Mouse (Mus musculus) gastrocnemius, postnatal 25 days (tissue): ENCODE data around the gene Tmem38b. TPM values are rescaled to one million over a fixed set of nuclear protein-coding genes. Genes with fewer than 3 reads are reported as not detected.

ENCODE experiments used
- DNase-seq: peaks from one replicate; pipeline ENCODE4 v3.0.0; 2022
- total RNA-seq, 2 experiments: library from RNA; stranded (reverse); gene quantifications; 1 replicate in 1 of 2; 2 replicates in 1 of 2; pipeline ENCODE4 v1.2.3; 2021

The Tmem38b gene
- total RNA-seq, 2 experiments from 2014 or later, result 35.2 to 49.8 TPM

DNA sequence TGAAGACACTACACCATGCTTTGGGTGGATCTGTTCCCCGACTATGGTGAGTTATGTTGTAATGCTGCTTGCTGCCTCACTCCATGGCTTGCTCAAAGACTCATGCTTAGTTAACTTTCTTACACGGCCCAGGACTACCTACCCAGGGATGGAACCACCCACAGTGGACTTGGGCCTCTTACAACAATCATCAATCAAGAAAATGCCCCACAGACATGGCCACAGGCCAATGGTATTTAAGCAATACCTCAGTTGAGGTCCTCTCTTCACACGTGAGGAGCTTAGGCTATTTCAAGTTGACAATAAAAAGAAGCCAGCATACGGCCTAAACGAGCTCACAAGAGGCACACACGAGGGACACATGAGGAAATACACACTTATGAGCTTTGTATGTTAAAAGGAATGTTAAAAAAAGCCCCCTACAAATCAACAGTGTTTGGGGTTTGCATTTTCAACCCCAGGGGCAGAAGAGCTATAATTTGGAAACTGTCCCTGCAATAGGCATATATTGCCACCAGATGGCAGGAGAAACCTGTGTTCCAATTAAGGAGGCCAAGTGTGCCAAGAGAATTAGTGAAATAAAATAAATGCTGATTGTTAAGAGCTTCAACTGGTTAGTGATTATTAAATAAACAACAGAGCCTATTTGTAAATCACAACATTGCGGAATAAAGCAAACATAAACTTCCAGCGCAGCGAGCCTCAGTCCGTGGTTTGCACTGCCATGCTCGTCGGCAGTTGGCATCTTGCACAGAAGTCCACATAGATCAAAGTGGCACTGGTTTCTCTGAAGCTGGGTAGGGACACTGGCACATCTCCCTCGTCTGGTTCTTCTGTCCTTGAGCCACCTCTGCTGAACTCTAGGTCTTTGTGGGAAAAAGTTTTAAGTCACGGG lies 58.8 kb downstream of the Tmem38b start:
- DNase-seq, result no peak

DNA sequence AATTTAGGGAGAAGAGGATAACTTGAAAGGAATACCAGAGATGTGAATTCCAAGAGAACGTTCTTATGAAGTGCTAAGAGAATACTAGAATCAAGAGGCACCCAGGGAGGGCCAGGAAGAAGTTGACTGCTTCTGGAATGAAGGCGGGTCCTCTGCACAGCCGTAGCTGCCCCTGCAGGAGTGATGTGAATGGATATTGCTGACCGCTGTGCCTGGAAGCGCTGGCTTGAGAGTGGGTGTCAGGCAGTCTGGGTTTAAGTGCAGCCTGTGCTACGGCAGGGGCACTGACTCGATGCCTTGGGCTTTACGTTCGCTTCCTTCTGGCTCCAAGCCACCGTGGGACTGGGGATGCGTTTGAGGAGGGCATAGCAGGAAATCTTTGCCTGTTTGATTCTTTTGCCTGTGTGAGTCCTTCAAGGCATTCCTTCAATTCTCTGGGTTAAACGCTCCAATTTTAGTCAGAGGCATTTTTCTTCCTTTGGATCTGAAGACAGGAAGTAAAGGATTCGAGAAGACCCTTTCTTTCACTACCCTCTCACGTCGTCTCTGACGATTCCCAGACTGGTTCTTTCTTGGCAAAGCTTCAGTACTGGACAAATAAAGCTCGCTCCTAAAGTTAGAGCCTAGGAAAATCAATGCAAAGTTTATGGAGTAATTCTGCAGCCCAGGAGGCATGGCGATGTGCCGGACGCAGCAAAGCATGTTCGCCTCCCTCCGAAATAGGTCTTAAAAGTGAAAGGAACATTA lies 60.7 kb downstream of the Tmem38b start:
- no peak for DNase-seq

DNA sequence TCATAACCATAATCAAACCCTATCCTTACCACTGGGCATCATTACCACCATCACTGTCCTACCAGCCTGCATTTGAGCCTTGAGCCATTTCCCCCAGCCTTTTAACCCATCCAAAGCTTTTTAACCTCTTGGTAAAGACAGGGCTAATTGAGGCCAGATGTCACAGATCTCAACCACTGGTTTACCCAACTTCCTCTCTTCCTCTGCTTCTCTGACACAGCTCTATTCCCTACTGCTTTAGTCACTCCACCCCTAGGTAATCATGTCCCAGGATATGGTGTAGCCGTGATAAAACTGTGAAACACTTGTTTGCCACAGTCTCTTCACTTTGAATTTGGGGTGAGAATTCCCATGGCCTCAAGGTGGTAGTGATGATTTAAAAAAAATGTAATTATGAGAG lies 69.5 kb downstream of the Tmem38b start:
- DNase-seq, result no peak

DNA sequence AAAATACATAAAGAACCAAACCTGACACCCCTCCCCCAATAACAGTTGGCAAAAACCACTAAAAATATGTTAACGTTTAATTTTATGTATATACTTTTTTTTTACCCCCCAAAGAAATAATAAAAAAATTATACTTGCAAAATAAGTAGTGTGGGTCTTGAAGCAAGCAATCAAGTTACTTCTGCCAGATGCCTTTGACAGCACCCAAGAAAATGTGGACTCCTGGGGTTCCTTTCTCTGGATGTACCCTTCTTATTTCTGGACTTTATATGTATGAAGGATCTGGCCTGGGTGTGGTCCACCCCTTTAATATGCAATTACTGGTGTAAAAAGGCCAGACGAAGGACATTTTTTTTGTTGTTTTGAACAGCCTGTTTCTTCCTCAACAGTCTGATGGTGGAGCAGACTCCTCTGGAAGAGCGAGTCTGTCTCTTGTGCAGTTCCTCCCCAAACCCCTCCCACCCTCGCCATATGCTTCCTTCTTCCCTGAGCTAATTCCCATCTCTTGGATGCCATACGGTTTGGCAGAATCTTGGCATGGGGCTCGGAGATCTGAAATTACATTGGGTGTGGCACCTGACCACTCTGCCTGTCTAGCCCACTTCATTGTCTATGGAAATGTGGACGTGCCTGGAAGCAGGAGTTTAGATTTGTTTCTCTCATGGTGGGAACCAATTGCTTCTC lies 70.4 kb downstream of the Tmem38b start:
- no peak for DNase-seq

DNA sequence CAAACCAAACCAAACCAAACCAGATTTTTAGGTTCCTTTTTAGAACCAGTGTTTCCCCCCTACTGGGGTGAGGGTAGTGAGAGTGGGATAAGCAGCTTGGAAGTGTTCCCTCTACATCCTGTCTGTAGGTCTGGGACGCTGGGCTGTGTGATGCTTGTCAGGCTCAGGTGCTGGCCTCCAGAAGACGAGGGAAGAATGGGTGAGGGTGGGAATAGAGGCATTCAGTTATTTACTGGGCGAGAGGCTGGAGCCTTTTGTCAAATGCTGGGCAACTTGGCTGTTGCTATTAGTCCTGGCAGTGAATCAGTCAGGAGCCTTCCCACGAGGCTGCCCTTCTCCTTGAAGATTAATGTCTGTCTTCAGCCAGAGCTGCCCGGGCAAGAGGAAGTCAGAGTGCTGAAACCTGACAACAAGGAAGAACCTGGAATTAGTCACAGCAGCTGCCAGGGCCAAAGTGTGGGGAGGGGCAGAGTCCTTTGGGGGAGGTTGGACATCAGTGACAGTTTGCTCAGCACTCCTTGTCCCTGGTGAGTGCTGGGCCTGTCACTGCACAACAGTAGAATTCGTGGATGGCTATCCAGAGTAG lies 74.6 kb downstream of the Tmem38b start:
- DNase-seq, result no peak

DNA sequence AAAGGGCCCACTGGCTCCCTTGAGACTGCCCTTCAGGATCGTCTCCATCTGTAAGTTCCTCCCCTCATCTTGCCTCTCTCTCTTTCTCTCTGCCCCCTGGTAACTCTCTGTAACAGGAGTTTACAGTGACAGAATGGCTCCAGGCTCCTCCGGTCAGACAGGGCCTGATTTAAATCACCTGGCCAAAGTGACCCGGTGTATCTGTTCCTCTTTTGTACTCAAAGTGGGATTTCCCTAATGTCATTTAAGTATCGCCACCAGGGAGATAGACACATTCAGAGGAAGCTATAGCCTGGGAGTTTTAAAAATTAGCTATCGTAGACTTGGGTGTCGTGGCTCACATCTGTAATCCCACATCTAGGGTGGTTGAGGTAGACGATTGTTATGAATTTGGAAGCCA lies 78.5 kb downstream of the Tmem38b start:
- no peak for DNase-seq

DNA sequence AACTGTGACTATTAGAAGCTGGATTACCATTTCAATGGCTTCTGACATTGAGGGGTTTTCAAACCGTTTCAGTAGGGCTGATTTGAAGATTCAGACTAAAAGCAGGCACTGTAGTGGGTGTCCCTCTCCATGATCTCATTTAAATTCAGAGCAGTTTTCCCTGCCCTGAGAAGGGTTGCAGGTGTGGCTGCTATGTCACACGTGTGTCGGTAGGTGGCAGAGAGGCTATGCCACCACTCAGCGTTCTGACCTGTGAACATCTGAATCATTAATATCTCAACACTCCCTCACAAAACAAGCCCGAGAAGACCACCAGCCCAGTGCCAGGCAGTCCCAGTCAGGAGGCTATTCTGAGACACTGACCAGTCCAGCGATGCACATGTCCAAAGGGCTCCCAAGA lies 79.7 kb downstream of the Tmem38b start:
- DNase-seq, result no peak

DNA sequence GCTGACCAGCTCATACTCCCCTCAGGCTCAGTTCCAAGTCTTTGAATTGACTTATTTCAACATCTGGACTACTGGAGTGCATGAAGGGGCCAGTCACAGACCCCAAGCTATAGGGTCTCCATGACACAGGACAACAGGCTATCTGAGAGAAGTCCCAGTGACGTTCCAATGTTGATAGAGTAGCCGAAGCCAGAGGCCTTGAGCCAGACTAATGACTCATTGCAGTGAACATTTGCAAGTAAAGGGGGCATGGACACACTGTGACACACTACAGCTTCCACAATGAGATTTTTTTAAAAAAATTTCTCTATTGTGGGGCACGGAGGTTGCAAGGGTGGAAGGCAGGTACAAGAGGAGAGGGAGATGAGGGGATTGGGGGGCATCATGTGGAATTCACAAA lies 81.2 kb downstream of the Tmem38b start:
- no peak for DNase-seq

Other genes starting within 250 kb of the Tmem38b start
- gene Fsd1l, start 194.6 kb upstream of the Tmem38b start, total RNA-seq, result 10 to 100 TPM; 14.0 to 16.4 TPM
- 1 to 10 TPM; 7.2 to 7.4 TPM for gene Fktn, start 112.0 kb upstream of the Tmem38b start, total RNA-seq
- gene Tal2, start 46.3 kb upstream of the Tmem38b start, total RNA-seq, result under 1 TPM; 0.56 to 0.72 TPM